Mouse (Mus musculus) liver, postnatal 0 days (tissue): Measurements from ENCODE around the gene Olfr1459. TPM values are rescaled to one million over a fixed set of nuclear protein-coding genes. Genes with fewer than 3 reads are reported as not detected.

Source experiments
- ATAC-seq: fragments of 200-750 bp; cut with Nextera tagmentation; 2 replicates; pipeline ENCODE4 v1.8.0; 2017; ENCODE audit warnings: mild to moderate bottlenecking, moderate library complexity
- DNase-seq: peaks from one replicate; pipeline ENCODE4 v3.0.0-alpha.2; 2016
- H3K27ac ChIP-seq: fragments of 300-500 bp; sonication (generic); 2 replicates; pipeline ENCODE4 v1.5.1; 2014; ENCODE audit warnings: antibody characterized with exemption, moderate library complexity, mild to moderate bottlenecking, low read depth
- H3K27me3 ChIP-seq: fragments of 300-500 bp; sonication (generic); 2 replicates; pipeline ENCODE4 v1.6.1; 2014; ENCODE audit warnings: low read length, control low read depth, mixed read lengths; ENCODE audit not compliant: insufficient read depth
- H3K36me3 ChIP-seq: fragments of 300-500 bp; sonication (generic); replicated peaks from 2 replicates; pipeline ENCODE4 v1.6.1; 2014; ENCODE audit warnings: mild to moderate bottlenecking, control low read depth, low read length, moderate library complexity, mixed read lengths; ENCODE audit not compliant: insufficient read depth
- H3K4me1 ChIP-seq: fragments of 300-500 bp; sonication (generic); 2 replicates; pipeline ENCODE4 v1.6.1; 2014; ENCODE audit warnings: antibody characterized with exemption, mild to moderate bottlenecking, control low read depth; ENCODE audit not compliant: insufficient read depth
- H3K4me2 ChIP-seq: fragments of 300-500 bp; sonication (generic); 2 replicates; pipeline ENCODE4 v1.6.1; 2014; ENCODE audit warnings: low read depth, mild to moderate bottlenecking, low read length, moderate library complexity, mixed read lengths
- H3K4me3 ChIP-seq: fragments of 300-500 bp; sonication (generic); 2 replicates; pipeline ENCODE4 v1.5.1; 2014; ENCODE audit warnings: low read depth, low read length
- H3K9ac ChIP-seq: fragments of 300-500 bp; sonication (generic); replicated peaks from 2 replicates; pipeline ENCODE4 v1.6.1; 2014; ENCODE audit warnings: mild to moderate bottlenecking, moderate library complexity
- H3K9me3 ChIP-seq: fragments of 300-500 bp; sonication (generic); 2 replicates; pipeline ENCODE4 v1.6.1; 2016; ENCODE audit warnings: mild to moderate bottlenecking, control low read depth, low read length, mixed read lengths
- CTCF ChIP-seq: sonication (generic); IDR thresholded peaks from 2 replicates; pipeline ENCODE4 v1.5.1; 2016; ENCODE audit warnings: antibody characterized with exemption, low read depth
- EP300 ChIP-seq: IDR thresholded peaks from 2 replicates; pipeline ENCODE4 v1.6.1; 2016; ENCODE audit warnings: antibody characterized with exemption, low read depth, mild to moderate bottlenecking
- WGBS: fragments of 180-500 bp; shearing (Covaris S2); extraction: QIAGEN DNeasy Blood & Tissue Kit; methylation state at CpG from one replicate; pipeline ENCODE4 v1.1.7; 2014; ENCODE audit not compliant: insufficient replicate concordance; 5-methylcytosine and 5-hydroxymethylcytosine counted together
- polyA plus RNA-seq: library from polyadenylated mRNA; unstranded; fragments of >200 nt; fragmentation: Nextera tagmentation; extraction: Ambion mirVana; gene quantifications from 2 replicates; pipeline ENCODE4 v1.2.1, GENCODE M21; 2015

The Olfr1459 gene
- polyA plus RNA-seq, result not detected in 2 replicates

- H3K4me2 ChIP-seq, result no peak within 1 kb of the TSS
- DNase-seq, result no peak
- H3K9ac ChIP-seq, result no peak within 1 kb of the TSS
- WGBS, result 51% methylated on average over 1 of the region's 1 CpGs
- no peaks in the 10 kb centered on the region for H3K4me1 ChIP-seq
- no peaks in the 10 kb centered on the region for H3K36me3 ChIP-seq
- no peaks in the 10 kb centered on the region for H3K27me3 ChIP-seq
- no peak within 1 kb of the TSS for H3K27ac ChIP-seq
- H3K4me3 ChIP-seq, result no peak within 1 kb of the TSS
- no peak for ATAC-seq
- TF ChIP-seq EP300, result no peak
- no peak for TF ChIP-seq CTCF
- H3K9me3 ChIP-seq, result no peaks in the 10 kb centered on the region
These were observed at the start of gene Olfr1459 for GRCm38 (mm10) chr19:13149449-13149848. Olfr1459 (minus strand) TSS chr19:13149549.

- Histone ChIP-seq H3K4me2 (no peak within 1 kb of the TSS), H3K36me3 (no peaks in the 10 kb centered on the region), H3K9ac (no peak within 1 kb of the TSS), H3K27ac (no peak within 1 kb of the TSS), H3K9me3 (no peaks in the 10 kb centered on the region), H3K4me1 (no peaks in the 10 kb centered on the region), H3K27me3 (no peaks in the 10 kb centered on the region), H3K4me3 (no peak within 1 kb of the TSS)
- TF ChIP-seq CTCF (no peak), EP300 (no peak)
- 63% methylated on average over 1 of the region's 1 CpGs for WGBS
- ATAC-seq (no peak), DNase-seq (no peak)
These were observed 36.1 kb upstream of the Olfr1459 start, which contains the start of gene Olfr1462 for GRCm38 (mm10) chr19:13185434-13185833. Olfr1462 (plus strand) TSS chr19:13185734.

- no peaks in the 10 kb centered on the region for H3K27me3 ChIP-seq
- H3K4me2 ChIP-seq, result no peak within 1 kb of the TSS
- H3K9me3 ChIP-seq, result no peaks in the 10 kb centered on the region; the same call in 1 of the 2 replicates
- no peak for ATAC-seq
- H3K27ac ChIP-seq, result no peak within 1 kb of the TSS
- TF ChIP-seq CTCF (no peak), EP300 (no peak)
- no peaks in the 10 kb centered on the region for H3K4me1 ChIP-seq
- no peak within 1 kb of the TSS for H3K4me3 ChIP-seq
- DNase-seq, result no peak
- no peaks in the 10 kb centered on the region for H3K36me3 ChIP-seq
- WGBS, result 42% methylated on average over 1 of the region's 1 CpGs
- H3K9ac ChIP-seq, result no peak within 1 kb of the TSS
These were observed 13.4 kb upstream of the Olfr1459 start, which contains the start of gene Olfr1461 for GRCm38 (mm10) chr19:13162700-13163099. Olfr1461 (plus strand) TSS chr19:13163000.

- no peak within 1 kb of the TSS for H3K9ac ChIP-seq
- H3K4me2 ChIP-seq, result no peak within 1 kb of the TSS
- H3K4me3 ChIP-seq, result no peak within 1 kb of the TSS
- ATAC-seq, result no peak
- TF ChIP-seq CTCF, result no peak
- TF ChIP-seq EP300, result no peak
- no peak within 1 kb of the TSS for H3K27ac ChIP-seq
- 67% methylated on average over 3 of the region's 3 CpGs for WGBS
- H3K27me3 ChIP-seq, result no peaks in the 10 kb centered on the region
- peaks cover 3% of the 10 kb centered on the region; the same call in 1 of the 2 replicates for H3K9me3 ChIP-seq
- no peaks in the 10 kb centered on the region for H3K36me3 ChIP-seq
- no peaks in the 10 kb centered on the region for H3K4me1 ChIP-seq
- no peak for DNase-seq
These were observed 42.7 kb downstream of the Olfr1459 start, which contains the start of gene Olfr1458 for GRCm38 (mm10) chr19:13106675-13107074. Olfr1458 (minus strand) TSS chr19:13106775.

- DNase-seq (no peak), ATAC-seq (no peak)
- TF ChIP-seq CTCF, result no peak
- Histone ChIP-seq H3K9ac (no peak within 1 kb of the TSS), H3K27ac (no peak within 1 kb of the TSS), H3K4me3 (no peak within 1 kb of the TSS), H3K36me3 (no peaks in the 10 kb centered on the region), H3K9me3 (peaks cover 3% of the 10 kb centered on the region; the same call in 1 of the 2 replicates), H3K27me3 (no peaks in the 10 kb centered on the region), H3K4me1 (no peaks in the 10 kb centered on the region), H3K4me2 (no peak within 1 kb of the TSS)
- 64% methylated on average over 2 of the region's 2 CpGs for WGBS
These were observed 51.6 kb downstream of the Olfr1459 start, which contains the start of gene Olfr1457 for GRCm38 (mm10) chr19:13097791-13098190. Olfr1457 (minus strand) TSS chr19:13097891.

- no peaks in the 10 kb centered on the region for H3K9me3 ChIP-seq
- no peaks in the 10 kb centered on the region for H3K4me1 ChIP-seq
- DNase-seq (no peak), ATAC-seq (no peak)
- TF ChIP-seq CTCF (no peak), EP300 (no peak)
- no peak overlapping the region for H3K9ac ChIP-seq
- H3K27ac ChIP-seq, result no peak overlapping the region
- H3K27me3 ChIP-seq, result no peaks in the 10 kb centered on the region
- WGBS, result 82% methylated on average over 1 of the region's 1 CpGs
- no peaks in the 10 kb centered on the region for H3K36me3 ChIP-seq
- H3K4me3 ChIP-seq, result no peak overlapping the region
- H3K4me2 ChIP-seq, result no peak overlapping the region
These were observed 55.4 kb downstream of the Olfr1459 start for GRCm38 (mm10) chr19:13093908-13094307.

Other genes starting within 250 kb of the Olfr1459 start
- not detected in 2 replicates for gene Olfr1447, start 245.8 kb downstream of the Olfr1459 start, polyA plus RNA-seq
- not detected in 2 replicates for gene Olfr1448, start 225.1 kb downstream of the Olfr1459 start, polyA plus RNA-seq
- not detected in 2 replicates for gene Olfr1449, start 218.7 kb downstream of the Olfr1459 start, polyA plus RNA-seq
- not detected in 2 replicates for gene Olfr1450, start 199.3 kb downstream of the Olfr1459 start, polyA plus RNA-seq
- gene Olfr1451, start 154.5 kb downstream of the Olfr1459 start, polyA plus RNA-seq, result not detected in 2 replicates
- gene Olfr1453, start 121.2 kb downstream of the Olfr1459 start, polyA plus RNA-seq, result not detected in 2 replicates
- not detected in 2 replicates for gene Olfr1454, start 88.9 kb downstream of the Olfr1459 start, polyA plus RNA-seq
- not detected in 2 replicates for gene Olfr1457, start 51.7 kb downstream of the Olfr1459 start, polyA plus RNA-seq
- gene Olfr1458, start 42.8 kb downstream of the Olfr1459 start, polyA plus RNA-seq, result not detected in 2 replicates
- gene Olfr1461, start 13.5 kb upstream of the Olfr1459 start, polyA plus RNA-seq, result not detected in 2 replicates
- not detected in 2 replicates for gene Olfr1462, start 36.2 kb upstream of the Olfr1459 start, polyA plus RNA-seq
- not detected in 2 replicates for gene Olfr1463, start 81.8 kb upstream of the Olfr1459 start, polyA plus RNA-seq
- not detected in 2 replicates for gene Olfr1465, start 166.0 kb upstream of the Olfr1459 start, polyA plus RNA-seq
- not detected in 2 replicates for gene Olfr1466, start 189.3 kb upstream of the Olfr1459 start, polyA plus RNA-seq
- gene Olfr1467, start 212.7 kb upstream of the Olfr1459 start, polyA plus RNA-seq, result not detected in 2 replicates